Mouse (Mus musculus) heart, postnatal 0 days (tissue): ENCODE results near the gene 9430097D07Rik.

Experiments
- CTCF ChIP-seq: IDR thresholded peaks from 2 replicates; pipeline ENCODE4 v1.5.1; 2016; ENCODE audit warnings: antibody characterized with exemption, control low read depth, low read depth
- EP300 ChIP-seq: IDR thresholded peaks from 2 replicates; pipeline ENCODE4 v1.6.1; 2016; ENCODE audit warnings: antibody characterized with exemption, low read depth

DNA sequence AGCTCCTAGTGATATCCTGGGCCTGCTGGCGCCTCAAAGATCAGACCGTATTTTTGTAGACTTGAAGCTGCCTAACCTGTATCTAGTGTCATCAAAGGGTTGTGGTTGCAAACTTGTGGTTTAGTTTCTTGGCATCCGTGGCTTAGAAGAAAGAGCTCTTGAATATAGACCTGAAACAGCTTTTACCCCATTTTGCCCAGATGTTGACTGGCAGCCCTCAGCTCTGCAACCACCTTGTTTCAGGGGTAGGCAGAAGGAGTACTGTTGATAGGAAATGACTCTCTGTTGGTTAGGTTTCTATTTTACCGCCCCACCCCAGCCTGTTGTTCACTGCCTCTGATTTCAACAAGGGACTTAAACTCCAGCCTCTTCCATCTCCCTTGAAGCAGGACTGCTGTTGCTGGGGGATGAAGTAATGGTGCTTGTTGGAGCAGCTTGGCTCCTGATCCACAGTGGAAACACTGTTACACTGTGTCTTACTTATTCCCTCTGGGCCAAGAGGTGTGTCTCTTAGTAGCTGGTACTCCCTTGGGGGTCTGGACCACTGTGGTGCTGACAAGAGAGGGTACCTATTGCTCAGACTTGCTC lies 33.4 kb downstream of the 9430097D07Rik start:
- TF ChIP-seq EP300 (no peak), CTCF (no peak)
